ENCODE assay signal across 9 mouse cellular contexts in the genomic region with DNA sequence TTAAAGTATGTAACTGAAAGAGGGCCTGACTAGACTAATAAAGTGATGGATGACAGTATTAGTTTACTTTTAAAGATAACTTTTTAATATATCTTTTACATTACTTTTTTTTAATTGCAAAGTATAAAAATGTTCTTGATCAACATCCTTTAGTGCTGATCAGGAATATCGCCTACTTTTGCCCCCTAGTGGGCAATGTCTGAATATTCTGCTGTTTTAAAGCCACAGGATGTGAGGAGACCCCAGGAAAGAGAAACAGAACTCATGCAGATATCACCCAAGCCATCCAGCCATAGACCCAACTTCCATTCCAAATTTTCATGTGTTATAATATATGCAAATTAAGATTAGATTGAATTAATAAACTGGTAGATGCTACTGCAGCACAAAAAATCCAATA. TPM values are rescaled to one million over a fixed set of nuclear protein-coding genes. Genes with fewer than 3 reads are reported as not detected.
DNase-seq lines count a peak whose midpoint lies in the region; ATAC-seq lines count a peak whose summit lies in the region.
"Had no signal": no experiment of that assay in that cellular context is flagged by ENCODE, and none has a peak within 500 bp of the region (broad histone marks: within the 10 kb centered on the region; RNA-seq: fewer than 3 reads in every experiment).

No protein-coding gene starts in this region.

- DNase-seq in kidney, postnatal 36 days = peak; percentile 6 to 18
- DNase-seq in kidney, adult 11 months = no peak
- peak; percentile 50 for DNase-seq in CD4-positive, CD25-positive, alpha-beta regulatory T cell, adult 2 months (ENCODE audit: low read depth, low spot score)
- peak; percentile 54 for DNase-seq in MN1 (ENCODE audit: low spot score)
- no peak for DNase-seq in urinary bladder, adult 2 months (ENCODE audit: low spot score)
- DNase-seq in heart, adult 8-10 months (ENCODE audit: low spot score) = no peak
- DNase-seq: cerebellum, adult 8-10 months had no signal

- peak; percentile 63 for ATAC-seq in inflammation-experienced regulatory T-cells, adult 6 months

RNA-seq across cellular contexts. Expression of gene Cldn20, which starts 1.1 kb away (rescaled TPM):
- not detected for polyA plus RNA-seq in inflammation-experienced regulatory T-cells, adult 6 months (2017; shearing (Covaris generic))
- polyA plus RNA-seq in urinary bladder, adult 2 months (2012; rRNA removed) = 0.25 and 0.74 TPM in 2 replicates
- not detected for total RNA-seq in heart, adult 8-10 months (2022)
- polyA plus RNA-seq: stomach, embryonic 16.5 days had no signal

RNA-seq across cellular contexts. Expression of gene Tfb1m, which starts 24.2 kb away (rescaled TPM):
- polyA plus RNA-seq in inflammation-experienced regulatory T-cells, adult 6 months (2017; shearing (Covaris generic)) = 10 to 100 TPM in 1 of 3 experiments, 1 to 10 TPM in 2; 7.9 to 10.4 (median 9.4) TPM
- 9.1 and 9.9 TPM in 2 replicates for polyA plus RNA-seq in urinary bladder, adult 2 months (2012; rRNA removed)
- total RNA-seq in heart, adult 8-10 months (2022) = 10 to 100 TPM; 10.4 to 12.6 (median 11.9) TPM

Comparison
In these comparisons a context has a peak if more than half of its experiments do, and no peak if none do; other contexts are left out.
1. DNase-seq: peak in kidney, postnatal 36 days (2 of 2), CD4-positive, CD25-positive, alpha-beta regulatory T cell, adult 2 months (single experiment) and MN1 (single experiment); none in kidney, adult 11 months (single experiment), urinary bladder, adult 2 months (single experiment) and heart, adult 8-10 months (single experiment).